Mouse (Mus musculus) layer of hippocampus, adult 9-11 months (tissue): ENCODE measurements around the gene Crybb2.
A peak's percentile ranks its signal among the peaks of the same experiment; 100 is the strongest.

ENCODE experiments used
- DNase-seq: peaks from one replicate; pipeline ENCODE4 v3.0.0; 2022

The Crybb2 gene

GRCm38 (mm10) chr5:113026706-113027105 lies 43.2 kb downstream of the Crybb2 start:
- DNase-seq: no peak

- no peak for DNase-seq
Measured at GRCm38 (mm10) chr5:113024154-113024764, 45.7 kb downstream of the Crybb2 start.

DNA sequence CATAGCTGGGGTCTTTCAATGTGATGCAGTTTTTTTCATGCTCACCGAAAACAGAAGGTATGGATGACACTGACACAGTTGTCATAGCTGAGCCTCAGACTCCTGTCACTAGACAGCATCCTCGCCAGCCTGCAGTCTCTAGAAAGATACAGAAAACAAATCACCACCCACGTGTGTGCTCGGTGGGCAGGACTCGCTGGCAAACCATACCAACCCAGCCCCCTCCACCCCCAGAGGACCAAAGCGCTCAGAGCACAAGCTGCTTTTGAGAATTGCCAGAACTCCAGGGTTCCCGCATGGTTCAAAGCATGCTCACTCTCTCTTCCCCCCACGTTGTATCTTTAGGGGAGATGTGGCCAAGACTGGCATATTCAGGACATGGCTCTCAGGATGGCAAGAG lies 51.7 kb downstream of the Crybb2 start:
- peak; percentile 90 for DNase-seq

GRCm38 (mm10) chr5:113017004-113017403 lies 52.9 kb downstream of the Crybb2 start:
- no peak for DNase-seq

GRCm38 (mm10) chr5:113015236-113016061 lies 54.5 kb downstream of the Crybb2 start, which contains the start of gene Grk3:
Grk3 (minus strand) TSS chr5:113015791.
- DNase-seq: peak; percentile 50

- no peak for DNase-seq
Measured at GRCm38 (mm10) chr5:113014808-113015235, 55.1 kb downstream of the Crybb2 start.

GRCm38 (mm10) chr5:113014111-113014807 lies 55.7 kb downstream of the Crybb2 start:
- DNase-seq: no peak

DNA sequence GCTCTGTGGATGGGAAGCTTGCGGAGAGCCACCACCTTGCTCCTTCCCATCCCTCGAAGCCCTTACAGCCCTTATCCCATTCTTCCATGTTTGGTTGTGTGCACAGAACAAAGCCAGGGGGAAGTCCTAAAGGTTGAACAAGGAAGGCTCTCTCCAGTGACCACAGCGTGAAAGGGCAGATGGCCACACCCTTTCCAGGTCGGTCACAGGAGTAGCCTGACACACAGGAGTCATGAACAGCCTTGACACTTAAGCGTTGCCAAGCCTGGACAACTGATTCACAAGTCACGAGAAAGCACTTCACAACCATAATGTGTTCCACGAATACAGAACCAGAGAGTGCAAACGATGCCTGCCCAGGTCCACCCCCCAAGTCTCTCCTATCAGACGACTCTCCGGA lies 58.0 kb downstream of the Crybb2 start:
- DNase-seq: no peak

- no peak for DNase-seq
Measured at GRCm38 (mm10) chr5:113009183-113009820, 60.6 kb downstream of the Crybb2 start.

DNA sequence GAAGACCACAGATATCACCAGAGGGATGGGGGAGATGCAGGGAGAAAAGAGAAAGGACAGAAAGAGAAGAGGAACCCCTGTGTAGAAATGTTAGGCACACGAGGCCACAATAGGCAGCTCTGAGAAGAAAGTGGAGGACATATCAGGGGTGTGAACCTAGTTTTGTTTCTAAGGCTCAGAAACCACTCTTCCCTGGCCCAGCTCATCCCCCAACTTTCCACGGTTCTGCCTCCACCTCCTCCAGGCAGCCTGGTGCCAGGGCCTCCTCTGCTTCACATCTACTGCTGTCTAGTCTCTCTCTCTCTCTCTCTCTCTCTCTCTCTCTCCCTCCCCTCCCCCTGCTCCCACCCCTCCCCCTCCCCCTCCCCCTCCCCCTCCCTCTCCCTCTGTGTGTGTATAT lies 61.4 kb downstream of the Crybb2 start:
- DNase-seq: no peak
